Mouse (Mus musculus): ENCODE results near the gene Zc3h13. TPM values are rescaled to one million over a fixed set of nuclear protein-coding genes. Genes with fewer than 3 reads are reported as not detected.

Gene Zc3h13
- total RNA-seq, 2 experiments from 2014 or later: 65.5 to 66.9 TPM

DNA sequence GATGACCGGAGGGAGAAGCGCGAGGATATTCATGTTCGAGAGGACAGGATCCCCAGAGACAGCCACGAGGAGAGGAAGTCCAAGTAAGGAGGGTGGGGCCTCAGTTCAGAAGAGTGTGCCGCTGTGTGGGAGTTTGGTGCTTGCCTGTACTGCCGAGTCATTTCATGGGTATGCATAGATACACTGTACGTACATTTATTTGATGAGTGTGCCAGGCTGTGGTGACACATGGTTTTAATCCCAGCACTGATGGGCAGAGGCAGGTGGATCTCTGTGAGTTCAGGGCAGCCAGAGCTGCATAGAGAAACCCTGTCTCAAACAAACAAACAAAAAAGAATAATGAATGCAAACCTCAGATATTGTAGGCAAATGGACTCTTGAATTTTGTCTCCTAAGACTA lies 43.9 kb downstream of the Zc3h13 start:
- TF ChIP-seq CTCF (IDR thresholded peaks at IDR 0.05): no peak
- intact Hi-C loops (cut with DNase I): loop anchor here (5.0 kb wide), 1 partner anchor 394 kb away; no protein-coding TSS in a partner anchor
- no peak overlapping the region for H3K27ac ChIP-seq
- no peak for DNase-seq (ENCODE audit: extremely low spot score in 1 of 2, low spot score in 2 of 2)
- no peak overlapping the region for H3K4me3 ChIP-seq

- no peak for DNase-seq (ENCODE audit: extremely low spot score in 1 of 2, low spot score in 2 of 2)
- Histone ChIP-seq H3K4me3 (no peak overlapping the region), H3K27ac (no peak overlapping the region)
- TF ChIP-seq CTCF (IDR thresholded peaks at IDR 0.05): peak; percentile 58
- intact Hi-C loops (cut with DNase I): no loop called here
Measured at GRCm38 (mm10) chr14:75330621-75331020, 46.4 kb downstream of the Zc3h13 start.

- H3K27ac ChIP-seq: no peak overlapping the region
- intact Hi-C loops (cut with DNase I): no loop called here
Measured at GRCm38 (mm10) chr14:75334321-75334720, 50.1 kb downstream of the Zc3h13 start.

DNA sequence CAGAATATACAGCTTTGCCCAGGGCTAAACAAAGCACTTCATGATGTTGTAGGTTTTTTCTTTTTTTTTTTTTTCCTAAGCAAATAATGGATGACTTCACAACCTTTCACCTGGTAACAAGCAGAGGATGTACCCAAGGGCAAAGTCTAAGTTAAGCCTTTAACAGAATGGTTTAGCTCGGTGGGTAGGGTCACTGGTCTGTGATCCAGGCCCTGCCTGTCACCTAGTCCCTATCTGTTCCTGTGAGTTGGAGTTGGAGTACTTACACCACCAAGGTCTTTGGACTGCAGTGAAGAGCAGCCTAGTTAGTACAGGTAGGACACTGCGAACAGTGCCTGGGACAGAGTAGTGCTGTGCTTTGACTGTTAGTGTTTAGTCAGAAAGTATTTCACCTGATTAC lies 53.7 kb downstream of the Zc3h13 start:
- intact Hi-C loops (cut with DNase I): no loop called here
- no peak overlapping the region for H3K27ac ChIP-seq
- no peak overlapping the region for H3K4me3 ChIP-seq
- DNase-seq (ENCODE audit: extremely low spot score in 1 of 2, low spot score in 2 of 2): no peak
- TF ChIP-seq CTCF (IDR thresholded peaks at IDR 0.05): no peak

More at GRCm38 (mm10) chr14:75334321-75334720, 50.1 kb downstream of the Zc3h13 start:
- DNase-seq (ENCODE audit: extremely low spot score in 1 of 2, low spot score in 2 of 2): no peak
- H3K4me3 ChIP-seq: no peak overlapping the region
- TF ChIP-seq CTCF (IDR thresholded peaks at IDR 0.05): no peak

- no peak for DNase-seq (ENCODE audit: extremely low spot score in 1 of 2, low spot score in 2 of 2)
- intact Hi-C loops (cut with DNase I): no loop called here
- no peak for TF ChIP-seq CTCF (IDR thresholded peaks at IDR 0.05)
- Histone ChIP-seq H3K4me3 (no peak overlapping the region), H3K27ac (no peak overlapping the region)
Measured at GRCm38 (mm10) chr14:75346041-75346440, 61.9 kb downstream of the Zc3h13 start.

GRCm38 (mm10) chr14:75351626-75352025 lies 67.5 kb downstream of the Zc3h13 start:
- no peak for TF ChIP-seq CTCF (IDR thresholded peaks at IDR 0.05)
- H3K27ac ChIP-seq: no peak overlapping the region
- DNase-seq (ENCODE audit: extremely low spot score in 1 of 2, low spot score in 2 of 2): no peak
- intact Hi-C loops (cut with DNase I): no loop called here
- H3K4me3 ChIP-seq: no peak overlapping the region

DNA sequence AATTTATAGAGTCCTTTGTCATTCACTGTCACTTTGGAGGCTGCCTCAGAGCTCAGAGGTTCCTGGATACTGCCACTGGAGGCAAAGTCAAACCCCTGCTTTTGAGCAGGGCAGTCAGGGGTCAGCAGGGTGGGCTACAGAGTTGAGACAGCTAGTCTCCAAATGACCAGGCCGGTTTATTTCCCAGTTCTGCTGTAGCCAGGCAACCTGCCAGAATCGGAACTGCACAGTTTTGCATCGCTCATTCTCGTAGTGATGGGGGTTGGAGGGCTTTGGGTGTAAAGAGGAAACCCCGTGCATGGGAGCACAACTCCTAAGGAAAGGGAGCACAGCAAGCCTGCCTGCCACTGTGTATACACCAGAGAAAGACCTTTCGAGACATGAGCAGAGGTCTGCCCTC lies 79.1 kb downstream of the Zc3h13 start:
- no peak for DNase-seq (ENCODE audit: extremely low spot score in 1 of 2, low spot score in 2 of 2)
- intact Hi-C loops (cut with DNase I): no loop called here
- no peak overlapping the region for H3K27ac ChIP-seq
- TF ChIP-seq CTCF (IDR thresholded peaks at IDR 0.05): no peak
- H3K4me3 ChIP-seq: no peak overlapping the region

- intact Hi-C loops (cut with DNase I): no loop called here
Measured at GRCm38 (mm10) chr14:75365301-75366035, 81.3 kb downstream of the Zc3h13 start.

GRCm38 (mm10) chr14:75366741-75367140 lies 82.6 kb downstream of the Zc3h13 start:
- H3K4me3 ChIP-seq: no peak overlapping the region
- intact Hi-C loops (cut with DNase I): no loop called here
- DNase-seq (ENCODE audit: extremely low spot score in 1 of 2, low spot score in 2 of 2): no peak
- TF ChIP-seq CTCF (IDR thresholded peaks at IDR 0.05): no peak
- H3K27ac ChIP-seq: no peak overlapping the region

More at GRCm38 (mm10) chr14:75365301-75366035, 81.3 kb downstream of the Zc3h13 start:
- TF ChIP-seq CTCF (IDR thresholded peaks at IDR 0.05): no peak
- DNase-seq (ENCODE audit: extremely low spot score in 1 of 2, low spot score in 2 of 2): no peak
- no peak overlapping the region for H3K27ac ChIP-seq
- H3K4me3 ChIP-seq: no peak overlapping the region

GRCm38 (mm10) chr14:75367503-75367902 lies 83.3 kb downstream of the Zc3h13 start:
- Histone ChIP-seq H3K27ac (no peak overlapping the region), H3K4me3 (no peak overlapping the region)
- no peak for DNase-seq (ENCODE audit: extremely low spot score in 1 of 2, low spot score in 2 of 2)
- intact Hi-C loops (cut with DNase I): no loop called here
- no peak; the same call in 1 of the 2 replicates for TF ChIP-seq CTCF (IDR thresholded peaks at IDR 0.05)

- peak in 1 of 2 experiments; percentile 17 for DNase-seq (ENCODE audit: extremely low spot score in 1 of 2, low spot score in 2 of 2)
- Histone ChIP-seq H3K27ac (no peak overlapping the region), H3K4me3 (no peak overlapping the region)
- intact Hi-C loops (cut with DNase I): no loop called here
- TF ChIP-seq CTCF (IDR thresholded peaks at IDR 0.05): no peak
Measured at GRCm38 (mm10) chr14:75369880-75370279, 85.7 kb downstream of the Zc3h13 start.

GRCm38 (mm10) chr14:75375006-75375598 lies 90.9 kb downstream of the Zc3h13 start:
- H3K4me3 ChIP-seq: no peak overlapping the region
- H3K27ac ChIP-seq: no peak overlapping the region
- TF ChIP-seq CTCF (IDR thresholded peaks at IDR 0.05): peak; percentile 46
- intact Hi-C loops (cut with DNase I): loop anchor here (5.0 kb wide), 2 partner anchors 82 to 267 kb away; partner anchors contain the start of genes Erich6b and Siah3
- DNase-seq (ENCODE audit: extremely low spot score in 1 of 2, low spot score in 2 of 2): peak; percentile 22 to 45

Data from left cerebral cortex, adult 2 months (tissue).